Comparison of ENCODE assay signal across 20 mouse cellular contexts in genomic region chr13:109548771-109549555, GRCm38 (mm10).
DNase-seq lines count a peak whose midpoint lies in the region; ATAC-seq lines count a peak whose summit lies in the region.
"Had no signal": no experiment of that assay in that cellular context is flagged by ENCODE, and none has a peak within 500 bp of the region (broad histone marks: within the 10 kb centered on the region; RNA-seq: fewer than 3 reads in every experiment).

No protein-coding gene starts in this region.

- no peaks in the 10 kb centered on the region for H3K9me3 ChIP-seq in forebrain, embryonic 14.5 days (replicated peaks; ENCODE audit: control insufficient read depth, low read length)
- H3K9me3 ChIP-seq in forebrain, embryonic 10.5 days = no peaks in the 10 kb centered on the region
- no peaks in the 10 kb centered on the region for H3K9me3 ChIP-seq in midbrain, embryonic 13.5 days
- H3K9me3 ChIP-seq in midbrain, embryonic 10.5 days (replicated peaks) = no peaks in the 10 kb centered on the region
- H3K9me3 ChIP-seq in hindbrain, embryonic 15.5 days = no peaks in the 10 kb centered on the region
- no peaks in the 10 kb centered on the region for H3K9me3 ChIP-seq in neural tube, embryonic 15.5 days (replicated peaks)
- no peaks in the 10 kb centered on the region for H3K9me3 ChIP-seq in kidney, embryonic 14.5 days (ENCODE audit: control insufficient read depth, low read length)
- H3K9me3 ChIP-seq: heart, embryonic 12.5 days; kidney, embryonic 15.5 days; limb, embryonic 13.5 days; neural tube, embryonic 12.5 days had no signal

- no peaks in the 10 kb centered on the region for H3K27me3 ChIP-seq in forebrain, embryonic 14.5 days (replicated peaks; ENCODE audit: control insufficient read depth, insufficient read depth, low read length)
- H3K27me3 ChIP-seq in forebrain, embryonic 10.5 days (ENCODE audit: poor library complexity, severe bottlenecking) = no peaks in the 10 kb centered on the region
- H3K27me3 ChIP-seq in midbrain, embryonic 13.5 days = no peaks in the 10 kb centered on the region
- H3K27me3 ChIP-seq in midbrain, embryonic 10.5 days (ENCODE audit: low read depth, poor library complexity, severe bottlenecking) = no peaks in the 10 kb centered on the region
- H3K27me3 ChIP-seq in hindbrain, embryonic 15.5 days = no peaks in the 10 kb centered on the region
- no peaks in the 10 kb centered on the region for H3K27me3 ChIP-seq in neural tube, embryonic 15.5 days (replicated peaks)
- no peaks in the 10 kb centered on the region for H3K27me3 ChIP-seq in kidney, embryonic 14.5 days (ENCODE audit: control insufficient read depth, insufficient read depth, low read length)
- H3K27me3 ChIP-seq: heart, embryonic 12.5 days; kidney, embryonic 15.5 days; limb, embryonic 13.5 days; neural tube, embryonic 12.5 days had no signal

- no peaks in the 10 kb centered on the region for H3K36me3 ChIP-seq in forebrain, embryonic 14.5 days (ENCODE audit: control insufficient read depth, insufficient read depth, low read length)
- H3K36me3 ChIP-seq in forebrain, embryonic 10.5 days (replicated peaks) = no peaks in the 10 kb centered on the region
- no peaks in the 10 kb centered on the region for H3K36me3 ChIP-seq in midbrain, embryonic 13.5 days
- H3K36me3 ChIP-seq in midbrain, embryonic 10.5 days = no peaks in the 10 kb centered on the region
- H3K36me3 ChIP-seq in hindbrain, embryonic 15.5 days = no peaks in the 10 kb centered on the region
- H3K36me3 ChIP-seq in neural tube, embryonic 15.5 days = no peaks in the 10 kb centered on the region
- no peaks in the 10 kb centered on the region for H3K36me3 ChIP-seq in kidney, embryonic 14.5 days (ENCODE audit: control insufficient read depth, insufficient read depth, low read length)
- H3K36me3 ChIP-seq: heart, embryonic 12.5 days; kidney, embryonic 15.5 days; limb, embryonic 13.5 days; neural tube, embryonic 12.5 days had no signal

- no peak overlapping the region for H3K9ac ChIP-seq in forebrain, embryonic 14.5 days (ENCODE audit: low read length)
- H3K9ac ChIP-seq in midbrain, embryonic 13.5 days (replicated peaks) = no peak overlapping the region
- H3K9ac ChIP-seq in hindbrain, embryonic 15.5 days = no peak overlapping the region
- H3K9ac ChIP-seq in neural tube, embryonic 15.5 days (replicated peaks) = no peak overlapping the region
- no peak overlapping the region for H3K9ac ChIP-seq in kidney, embryonic 14.5 days (ENCODE audit: low read depth, low read length)
- H3K9ac ChIP-seq: heart, embryonic 12.5 days; kidney, embryonic 15.5 days; limb, embryonic 13.5 days; liver, embryonic 14.5 days; neural tube, embryonic 12.5 days had no signal

- H3K27ac ChIP-seq in forebrain, embryonic 14.5 days (ENCODE audit: low read depth, low read length) = peak overlapping the region; percentile 79
- no peak overlapping the region for H3K27ac ChIP-seq in forebrain, embryonic 10.5 days
- peak overlapping the region; percentile 35 for H3K27ac ChIP-seq in midbrain, embryonic 13.5 days
- no peak overlapping the region for H3K27ac ChIP-seq in midbrain, embryonic 10.5 days (replicated peaks)
- H3K27ac ChIP-seq in hindbrain, embryonic 15.5 days (replicated peaks) = 0 out of 2 replicates have a peak overlapping the region, but pooled peaks have one; percentile 9
- H3K27ac ChIP-seq in neural tube, embryonic 15.5 days (replicated peaks) = peak overlapping the region; percentile 30; the same call in 1 of the 2 replicates
- no peak overlapping the region for H3K27ac ChIP-seq in kidney, embryonic 14.5 days (ENCODE audit: low read depth, low read length)
- H3K27ac ChIP-seq: gastrocnemius, adult 2 months; kidney, embryonic 15.5 days; limb, embryonic 13.5 days; liver, embryonic 14.5 days; macrophage; neural tube, embryonic 12.5 days had no signal

- 60% methylated on average over 11 of the region's 11 CpGs for WGBS in forebrain, embryonic 14.5 days
- WGBS in forebrain, embryonic 10.5 days = 85% methylated on average over 11 of the region's 11 CpGs
- 65% methylated on average over 11 of the region's 11 CpGs for WGBS in midbrain, embryonic 13.5 days
- 85% methylated on average over 11 of the region's 11 CpGs for WGBS in midbrain, embryonic 10.5 days
- WGBS in hindbrain, embryonic 15.5 days = 55% methylated on average over 11 of the region's 11 CpGs
- 65% methylated on average over 11 of the region's 11 CpGs for WGBS in neural tube, embryonic 15.5 days
- 87% methylated on average over 11 of the region's 11 CpGs for WGBS in kidney, embryonic 14.5 days

- H3K4me3 ChIP-seq in forebrain, embryonic 14.5 days (ENCODE audit: low read depth, low read length) = no peak overlapping the region
- H3K4me3 ChIP-seq in forebrain, embryonic 10.5 days = no peak overlapping the region
- no peak overlapping the region for H3K4me3 ChIP-seq in midbrain, embryonic 13.5 days (replicated peaks)
- no peak overlapping the region for H3K4me3 ChIP-seq in midbrain, embryonic 10.5 days
- no peak overlapping the region for H3K4me3 ChIP-seq in hindbrain, embryonic 15.5 days
- no peak overlapping the region for H3K4me3 ChIP-seq in neural tube, embryonic 15.5 days (replicated peaks)
- no peak overlapping the region for H3K4me3 ChIP-seq in kidney, embryonic 14.5 days (ENCODE audit: low read length)
- H3K4me3 ChIP-seq: gastrocnemius, adult 2 months; heart, embryonic 12.5 days; kidney, embryonic 15.5 days; limb, embryonic 13.5 days; neural tube, embryonic 12.5 days had no signal

- H3K4me1 ChIP-seq in forebrain, embryonic 14.5 days (ENCODE audit: control insufficient read depth, insufficient read depth, low read length) = no peaks in the 10 kb centered on the region
- H3K4me1 ChIP-seq in forebrain, embryonic 10.5 days = no peaks in the 10 kb centered on the region
- H3K4me1 ChIP-seq in midbrain, embryonic 13.5 days (replicated peaks) = peaks cover 20% of the 10 kb centered on the region
- no peaks in the 10 kb centered on the region for H3K4me1 ChIP-seq in midbrain, embryonic 10.5 days
- no peaks in the 10 kb centered on the region; the same call in 1 of the 2 replicates for H3K4me1 ChIP-seq in hindbrain, embryonic 15.5 days (replicated peaks)
- peaks cover 16% of the 10 kb centered on the region; the same call in 1 of the 2 replicates for H3K4me1 ChIP-seq in neural tube, embryonic 15.5 days
- H3K4me1 ChIP-seq in kidney, embryonic 14.5 days (ENCODE audit: control insufficient read depth, insufficient read depth, low read length) = no peaks in the 10 kb centered on the region
- H3K4me1 ChIP-seq: heart, embryonic 12.5 days; neural tube, embryonic 12.5 days had no signal

- peak; percentile 84 for DNase-seq in forebrain, embryonic 14.5 days (ENCODE audit: low spot score)
- DNase-seq in forebrain, embryonic 10.5 days (ENCODE audit: extremely low spot score, low spot score) = no peak
- no peak for DNase-seq in midbrain, embryonic 10.5 days (ENCODE audit: low spot score)
- DNase-seq in heart, adult 9 months (ENCODE audit: low spot score in 2 of 2) = no peak
- DNase-seq: cerebellum, postnatal 36 days; gastrocnemius, adult 2 months; kidney, postnatal 4 days; layer of hippocampus, postnatal 36 days; spleen, adult 18-20 months; thymus, postnatal 25 days had no signal

- peak; percentile 89 for ATAC-seq in forebrain, embryonic 14.5 days
- ATAC-seq in midbrain, embryonic 13.5 days = peak; percentile 73; the same call in 1 of the 2 replicates
- peak; percentile 45; the same call in 1 of the 2 replicates for ATAC-seq in hindbrain, embryonic 15.5 days (ENCODE audit: low FRiP score, low read depth)
- ATAC-seq in neural tube, embryonic 15.5 days (ENCODE audit: low FRiP score) = no peak
- no peak for ATAC-seq in kidney, embryonic 14.5 days (ENCODE audit: low FRiP score, low TSS enrichment)

- no peak overlapping the region for H3K4me2 ChIP-seq in forebrain, embryonic 14.5 days (ENCODE audit: low read length)
- H3K4me2 ChIP-seq in midbrain, embryonic 13.5 days (replicated peaks) = no peak overlapping the region
- no peak overlapping the region for H3K4me2 ChIP-seq in hindbrain, embryonic 15.5 days
- H3K4me2 ChIP-seq in neural tube, embryonic 15.5 days = no peak overlapping the region
- H3K4me2 ChIP-seq in kidney, embryonic 14.5 days (replicated peaks; ENCODE audit: low read depth, low read length) = no peak overlapping the region
- H3K4me2 ChIP-seq: heart, embryonic 12.5 days; kidney, embryonic 15.5 days; limb, embryonic 13.5 days; neural tube, embryonic 12.5 days had no signal

Comparison
In these comparisons a context has a peak if more than half of its experiments do, and no peak if none do; other contexts are left out.
1. H3K27ac ChIP-seq: peak in forebrain, embryonic 14.5 days (single experiment), midbrain, embryonic 13.5 days (single experiment), hindbrain, embryonic 15.5 days (single experiment) and neural tube, embryonic 15.5 days (single experiment); none in forebrain, embryonic 10.5 days (single experiment), midbrain, embryonic 10.5 days (single experiment) and kidney, embryonic 14.5 days (single experiment).
2. ATAC-seq: peak in forebrain, embryonic 14.5 days (single experiment), midbrain, embryonic 13.5 days (single experiment) and hindbrain, embryonic 15.5 days (single experiment); none in neural tube, embryonic 15.5 days (single experiment) and kidney, embryonic 14.5 days (single experiment).